Mouse (Mus musculus) urinary bladder, postnatal 4 days (tissue): ENCODE measurements around the gene Slc5a12.

Source experiments
- DNase-seq, 2 experiments: peaks; one replicate each; pipeline ENCODE4 v3.0.0; 2021 to 2022; ENCODE audit warnings: low spot score in 2 of 2

Gene Slc5a12

DNA sequence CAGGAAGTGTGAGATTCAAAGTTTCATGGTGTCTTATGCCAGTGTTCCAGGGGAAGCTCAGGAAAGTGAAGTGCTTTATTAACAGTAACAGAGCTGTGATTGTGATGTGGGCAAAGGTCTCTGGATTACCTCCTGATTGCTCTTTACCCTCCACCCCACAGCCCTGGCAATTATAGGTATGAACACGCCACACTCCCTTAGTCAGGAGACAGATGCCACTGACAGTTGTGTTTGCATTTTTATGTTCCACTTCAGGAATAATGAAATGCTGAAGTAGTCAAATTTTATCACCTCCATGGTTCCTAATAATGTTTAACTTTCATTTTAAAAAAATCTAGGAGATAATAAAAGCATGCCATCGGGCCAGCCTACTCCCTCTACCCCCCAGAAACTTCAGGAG, at the start of gene Slc5a12:
Gene Slc5a12, plus strand, starts transcription at position 367 of the 400 bp plus-strand sequence.
- no peak for DNase-seq

DNA sequence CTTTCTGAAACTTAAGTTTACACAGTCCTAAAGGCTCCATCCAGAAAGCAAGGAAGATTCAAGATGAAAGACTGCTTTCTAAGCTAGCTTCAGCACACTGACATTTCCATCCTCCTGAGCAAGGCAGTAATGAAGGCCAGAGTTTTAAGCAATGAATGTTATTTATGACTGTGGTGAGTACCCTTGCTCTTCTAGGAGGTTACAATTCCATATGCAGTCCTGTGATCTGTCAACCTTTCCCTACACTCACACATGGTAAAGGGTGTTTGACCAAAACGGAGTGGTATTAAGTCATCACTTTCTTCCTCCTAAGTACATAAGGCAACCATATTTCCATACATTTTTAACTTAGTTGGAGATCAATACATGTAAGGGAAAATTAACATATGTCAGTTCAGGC, 41.0 kb upstream of the Slc5a12 start:
- no peak for DNase-seq

DNA sequence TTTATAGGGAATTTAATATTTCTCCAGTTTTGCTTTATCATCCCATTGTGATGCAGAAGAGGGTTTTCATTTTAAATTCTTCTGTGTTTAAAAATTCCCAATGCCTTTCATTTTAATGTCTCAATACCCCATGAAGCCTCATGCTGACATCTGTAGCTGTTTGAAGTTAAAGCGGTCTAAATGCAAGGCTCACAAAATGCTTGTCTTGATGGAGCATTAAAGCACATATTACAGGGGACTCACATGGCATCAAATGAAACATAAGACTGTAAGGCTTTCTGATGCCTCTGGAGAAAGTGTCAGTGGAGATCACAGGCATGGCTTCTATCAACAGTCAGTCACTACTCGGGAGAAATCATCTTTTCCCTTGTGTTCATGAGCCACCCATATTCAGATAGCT, 34.5 kb upstream of the Slc5a12 start:
- no peak for DNase-seq

DNA sequence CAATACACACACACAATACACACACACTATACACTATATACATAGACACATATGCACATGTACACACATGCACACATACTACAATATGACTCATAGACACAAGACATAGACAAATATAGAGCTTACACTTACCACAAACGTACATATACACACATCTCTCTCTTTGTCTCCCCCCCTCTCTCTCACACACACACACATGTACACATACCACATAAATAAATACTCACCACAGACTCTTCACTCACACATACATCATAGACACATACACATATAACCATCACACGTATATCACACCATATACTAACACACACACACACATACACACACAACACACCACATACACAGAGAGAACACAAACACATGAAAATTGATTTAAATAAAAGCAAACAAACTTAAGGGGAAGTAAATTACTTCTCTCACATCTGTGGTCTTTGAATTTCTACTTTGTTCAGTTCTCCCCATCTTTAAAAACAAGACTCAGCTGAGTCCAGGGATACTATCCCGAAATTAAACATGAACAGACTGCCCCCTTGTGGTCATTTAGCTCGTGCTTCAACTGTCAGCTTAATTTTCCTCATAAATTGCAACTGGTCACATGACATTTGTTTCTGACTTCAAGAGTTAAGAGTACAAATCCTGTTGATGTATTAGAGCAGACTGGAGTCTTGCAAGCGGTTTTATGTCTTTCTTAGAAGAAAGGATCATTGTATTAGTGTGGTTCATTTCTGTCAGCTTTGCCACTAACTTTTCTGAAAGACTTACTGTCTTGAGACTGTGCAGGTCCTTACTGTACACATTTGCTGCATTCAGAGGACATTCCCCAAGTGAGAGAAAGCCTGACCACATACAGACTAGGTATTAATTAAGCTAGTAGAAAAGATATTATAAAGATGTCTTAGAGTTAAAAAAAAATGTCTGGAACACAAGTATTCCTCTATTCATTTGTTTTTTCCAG, 32.1 kb upstream of the Slc5a12 start:
- peak; percentile 25 to 63 for DNase-seq

DNA sequence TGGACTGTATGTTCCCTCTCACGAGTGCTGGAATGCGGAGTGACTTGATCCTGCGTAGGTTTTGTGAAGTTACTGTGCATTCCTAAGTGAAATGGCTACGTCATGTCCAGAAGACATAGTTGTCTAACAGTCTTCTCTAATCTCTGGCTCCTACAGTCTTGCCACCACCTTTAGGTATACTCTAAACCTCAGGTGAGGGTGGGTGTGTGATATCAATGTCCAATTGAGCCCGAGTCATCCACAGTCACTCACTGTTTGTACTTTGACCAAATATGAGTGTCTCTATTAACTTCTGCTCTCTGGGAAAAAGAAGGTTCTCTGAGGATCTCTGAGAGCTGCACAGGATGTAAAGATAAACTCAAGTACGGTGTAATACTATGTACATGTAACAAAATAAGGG, 10.4 kb upstream of the Slc5a12 start:
- no peak for DNase-seq

DNA sequence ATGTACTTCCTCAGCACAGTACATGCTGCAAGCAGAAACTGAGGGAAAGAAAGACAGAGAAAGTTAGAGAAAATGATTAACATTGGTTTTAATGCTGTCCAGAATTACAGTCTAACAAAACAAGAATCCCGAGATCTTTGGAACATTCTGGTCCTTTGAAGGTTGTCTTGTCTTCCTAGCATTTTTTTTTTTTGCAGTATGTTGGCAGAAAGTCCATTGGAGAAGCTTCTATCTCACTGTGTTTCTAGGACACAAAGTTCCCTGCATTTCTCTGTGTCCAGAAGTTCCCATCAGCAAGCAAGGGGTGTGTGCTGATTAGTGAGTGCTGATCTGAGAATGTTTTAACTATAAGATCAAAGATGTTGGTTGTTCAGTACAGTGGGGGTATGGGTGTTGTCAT, 7.1 kb upstream of the Slc5a12 start:
- no peak for DNase-seq

DNA sequence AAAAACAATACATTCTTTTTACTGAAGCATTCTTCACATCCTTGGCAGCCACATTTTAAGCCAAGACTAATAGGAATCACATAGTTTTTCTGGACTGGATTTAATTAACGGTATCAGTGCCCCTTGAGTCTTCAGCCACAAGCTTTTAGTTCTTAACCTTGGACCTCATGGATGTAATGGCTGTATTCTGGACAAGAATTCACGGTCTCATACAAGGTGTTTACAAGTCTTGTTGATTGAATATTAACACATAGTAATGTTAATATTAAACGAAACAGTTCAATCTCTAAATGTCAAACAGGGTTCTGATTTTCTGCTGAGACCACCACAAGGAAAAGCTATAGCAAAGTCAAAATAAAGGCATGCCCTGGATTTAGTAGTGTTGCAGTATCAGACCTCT, 4.8 kb upstream of the Slc5a12 start:
- no peak for DNase-seq

DNA sequence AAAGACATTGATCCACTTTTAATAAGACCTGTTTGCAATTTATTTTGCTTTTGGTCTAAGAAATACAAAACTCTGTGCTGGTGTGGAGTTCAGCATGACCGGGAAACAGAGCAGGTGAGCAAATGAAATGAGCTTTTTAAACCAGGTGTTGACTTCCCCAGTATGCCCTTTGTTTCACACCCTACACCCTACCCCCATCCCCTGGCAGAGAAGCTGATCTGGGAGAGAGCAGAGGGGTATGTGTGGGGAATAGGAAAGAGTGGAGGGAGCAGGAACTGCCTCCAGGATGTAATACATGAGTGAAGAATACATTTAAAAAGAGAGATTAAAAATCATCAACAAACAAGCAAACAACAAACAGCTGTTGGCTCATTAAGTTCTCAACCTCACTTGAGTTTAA, 47.3 kb downstream of the Slc5a12 start:
- no peak for DNase-seq

DNA sequence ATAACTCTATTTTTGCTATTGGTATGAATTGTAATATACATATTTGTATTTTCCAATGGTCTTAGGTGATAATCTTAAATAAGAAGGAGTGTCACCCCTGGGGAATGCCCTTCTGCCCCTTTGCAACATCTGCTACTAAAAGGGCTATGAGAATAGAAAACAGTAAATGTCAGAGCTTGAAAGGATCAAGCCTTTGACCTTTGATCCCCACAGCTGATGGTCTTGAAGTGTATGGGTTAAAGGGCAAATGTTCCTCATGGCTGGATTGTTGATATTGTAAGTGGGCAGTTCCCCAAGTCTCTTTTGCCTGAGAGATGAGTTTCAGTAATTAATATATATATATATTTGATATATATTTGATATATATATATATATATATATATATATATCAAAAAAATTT, 47.7 kb downstream of the Slc5a12 start:
- DNase-seq = no peak

DNA sequence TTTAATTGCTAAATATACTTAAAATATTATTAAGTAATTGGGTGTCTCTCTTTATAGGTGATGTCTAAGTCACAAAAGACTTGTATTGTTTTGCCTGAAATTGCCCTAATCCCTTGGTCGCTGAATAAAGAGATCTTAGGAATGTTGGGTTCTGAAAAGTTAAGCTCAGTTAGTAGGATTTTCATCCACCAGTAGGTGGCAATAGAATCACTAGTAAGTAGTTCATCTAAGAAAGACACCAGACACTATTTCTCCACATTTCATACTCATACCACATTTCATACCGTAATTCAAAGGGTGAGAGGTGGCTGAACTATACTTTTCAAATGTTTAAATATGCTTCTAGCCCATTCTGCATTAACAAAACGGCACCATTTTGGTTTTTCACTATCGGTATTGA, 66.2 kb downstream of the Slc5a12 start:
- no peak for DNase-seq

DNA sequence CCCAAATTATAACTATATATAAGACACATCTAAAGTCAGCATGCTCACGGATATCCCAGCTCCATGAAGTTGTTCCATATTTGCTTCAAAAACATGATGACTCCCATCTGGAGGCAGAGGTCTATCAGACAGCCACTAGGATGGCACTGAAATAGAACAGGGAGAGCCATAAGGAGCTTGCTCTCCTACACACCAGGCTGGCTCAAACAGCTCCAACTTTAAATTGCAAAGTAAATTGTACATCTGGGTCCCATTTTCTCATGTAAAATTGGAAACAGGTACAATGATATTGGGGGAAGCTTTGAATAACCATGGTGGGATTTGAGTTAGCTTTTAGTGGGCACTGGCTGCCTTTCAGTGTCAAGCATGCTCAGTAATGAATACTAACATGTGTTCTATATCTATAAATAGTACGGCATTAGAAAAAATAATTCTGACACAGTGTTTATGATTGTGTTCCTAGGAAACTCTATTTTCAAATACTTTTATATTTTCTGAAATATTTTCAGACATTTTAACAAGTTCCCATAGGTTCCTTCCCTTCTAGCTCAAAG, 74.0 kb downstream of the Slc5a12 start:
- DNase-seq = no peak
